Mouse (Mus musculus) embryonic facial prominence, embryonic 13.5 days (tissue): ENCODE data around the gene Tspan2. TPM values are rescaled to one million over a fixed set of nuclear protein-coding genes. Genes with fewer than 3 reads are reported as not detected.

Experiments
- ATAC-seq: fragments of 200-750 bp; cut with Nextera tagmentation; 2 replicates; pipeline ENCODE4 v1.8.0; 2017; ENCODE audit warnings: low read depth; ENCODE audit not compliant: insufficient number of reproducible peaks, insufficient read depth, low FRiP score, low TSS enrichment
- H3K27ac ChIP-seq: fragments of 300-500 bp; sonication (generic); 2 replicates; pipeline ENCODE4 v1.5.1; 2015; ENCODE audit warnings: moderate library complexity, mild to moderate bottlenecking, inconsistent platforms
- H3K27me3 ChIP-seq: fragments of 300-500 bp; sonication (generic); 2 replicates; pipeline ENCODE4 v1.6.1; 2015; ENCODE audit warnings: mild to moderate bottlenecking, inconsistent platforms
- H3K36me3 ChIP-seq: fragments of 300-500 bp; sonication (generic); 2 replicates; pipeline ENCODE4 v1.6.1; 2015; ENCODE audit warnings: mild to moderate bottlenecking, inconsistent platforms
- H3K4me1 ChIP-seq: fragments of 300-500 bp; sonication (generic); 2 replicates; pipeline ENCODE4 v1.6.1; 2015; ENCODE audit warnings: inconsistent platforms
- H3K4me2 ChIP-seq: fragments of 300-500 bp; sonication (generic); 2 replicates; pipeline ENCODE4 v1.6.1; 2015; ENCODE audit warnings: moderate library complexity, mild to moderate bottlenecking, inconsistent platforms
- H3K4me3 ChIP-seq: fragments of 300-500 bp; sonication (generic); 2 replicates; pipeline ENCODE4 v1.5.1; 2015; ENCODE audit warnings: mild to moderate bottlenecking, inconsistent platforms
- H3K9ac ChIP-seq: fragments of 300-500 bp; sonication (generic); 2 replicates; pipeline ENCODE4 v1.6.1; 2015; ENCODE audit warnings: mild to moderate bottlenecking, inconsistent platforms
- H3K9me3 ChIP-seq: fragments of 300-500 bp; sonication (generic); 2 replicates; pipeline ENCODE4 v1.6.1; 2016; ENCODE audit warnings: inconsistent platforms
- WGBS: fragments of 180-500 bp; shearing (Covaris S2); methylation state at CpG from one replicate; pipeline ENCODE4 v1.1.7; 2015; ENCODE audit warnings: mixed read lengths; 5-methylcytosine and 5-hydroxymethylcytosine counted together
- polyA plus RNA-seq: library from polyadenylated mRNA; unstranded; fragments of >200 nt; fragmentation: Nextera tagmentation; extraction: Ambion mirVana; gene quantifications from 2 replicates; pipeline ENCODE4 v1.2.1, GENCODE M21; 2015

Gene Tspan2
- polyA plus RNA-seq, 1 experiment from 2014 or later, result 5.3 TPM

DNA sequence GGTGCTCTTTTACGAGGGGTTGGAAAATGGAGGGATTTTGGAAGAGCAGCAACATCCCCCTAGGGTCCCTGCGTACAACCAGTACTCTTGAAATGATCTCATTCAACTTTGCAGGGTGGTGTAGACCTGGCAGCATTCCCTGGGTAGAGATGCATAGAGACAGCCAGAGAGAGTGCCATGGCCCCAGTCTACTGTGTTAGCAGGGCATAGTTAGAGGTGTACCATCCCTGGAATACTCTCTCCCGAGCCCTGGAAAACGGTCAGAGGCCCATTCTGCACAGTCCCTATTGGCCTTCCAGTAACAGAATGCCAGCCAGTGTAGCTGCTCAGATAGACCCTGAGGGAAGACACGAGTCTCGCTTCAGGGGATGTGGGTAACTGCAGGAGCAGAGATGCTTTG lies 1.3 kb downstream of the Tspan2 start:
- 60% methylated on average over 6 of the region's 6 CpGs for WGBS
- Histone ChIP-seq H3K36me3 (no peaks in the 10 kb centered on the region), H3K9ac (peak overlapping the region; percentile 79), H3K27ac (no peak overlapping the region), H3K4me3 (peak overlapping the region; percentile 71), H3K4me1 (peaks cover 29% of the 10 kb centered on the region), H3K4me2 (peak overlapping the region; percentile 87), H3K27me3 (no peaks in the 10 kb centered on the region), H3K9me3 (no peaks in the 10 kb centered on the region)
- no peak for ATAC-seq

DNA sequence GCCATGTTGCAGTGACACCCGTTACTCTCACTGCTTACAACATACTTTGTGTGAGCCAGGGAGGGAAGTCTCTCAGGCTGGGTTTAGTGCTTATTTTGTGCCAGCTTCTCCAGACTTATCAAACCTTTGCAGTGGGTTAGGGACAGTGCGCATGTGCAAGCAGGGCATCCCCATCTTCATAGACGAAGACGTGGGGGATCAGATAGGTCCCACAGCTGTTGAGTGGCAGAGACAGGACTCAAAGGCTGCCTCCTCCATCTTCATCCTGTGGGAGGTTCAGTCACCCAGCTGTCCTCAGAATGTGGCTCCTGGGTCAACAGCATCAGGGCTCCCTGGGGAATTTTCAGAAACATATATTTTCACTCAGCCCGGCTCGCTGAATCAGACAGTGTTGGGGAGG lies 2.1 kb downstream of the Tspan2 start:
- peaks cover 29% of the 10 kb centered on the region for H3K4me1 ChIP-seq
- no peak for ATAC-seq
- no peak overlapping the region for H3K4me3 ChIP-seq
- H3K36me3 ChIP-seq, result no peaks in the 10 kb centered on the region
- no peak overlapping the region for H3K27ac ChIP-seq
- no peak overlapping the region for H3K4me2 ChIP-seq
- 69% methylated on average over 6 of the region's 6 CpGs for WGBS
- H3K9ac ChIP-seq, result no peak overlapping the region
- no peaks in the 10 kb centered on the region for H3K9me3 ChIP-seq
- no peaks in the 10 kb centered on the region for H3K27me3 ChIP-seq

DNA sequence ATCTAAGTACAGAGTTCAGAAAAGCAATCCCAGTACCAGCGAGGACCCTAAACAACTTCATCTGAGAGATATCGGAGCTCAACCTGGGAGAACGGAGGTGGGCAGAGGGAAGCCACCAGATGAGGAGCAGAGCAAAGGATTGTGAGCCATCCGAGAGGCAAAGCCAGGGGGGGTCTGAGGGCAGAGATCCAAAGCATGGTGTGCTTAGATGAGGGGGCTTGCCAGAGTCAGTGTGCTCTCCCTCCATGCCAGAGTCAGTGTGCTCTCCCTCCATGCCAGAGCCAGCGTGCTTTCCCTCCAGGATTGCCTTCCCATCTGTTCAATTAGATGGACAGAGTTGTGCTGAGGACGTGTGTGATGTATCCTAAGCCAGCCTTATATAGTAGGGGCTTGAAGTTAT lies 2.8 kb downstream of the Tspan2 start:
- no peak for ATAC-seq
- Histone ChIP-seq H3K9me3 (no peaks in the 10 kb centered on the region), H3K4me1 (peaks cover 29% of the 10 kb centered on the region), H3K27me3 (no peaks in the 10 kb centered on the region), H3K27ac (no peak overlapping the region), H3K4me2 (no peak overlapping the region), H3K9ac (no peak overlapping the region), H3K36me3 (no peaks in the 10 kb centered on the region), H3K4me3 (no peak overlapping the region)
- 81% methylated on average over 6 of the region's 6 CpGs for WGBS

DNA sequence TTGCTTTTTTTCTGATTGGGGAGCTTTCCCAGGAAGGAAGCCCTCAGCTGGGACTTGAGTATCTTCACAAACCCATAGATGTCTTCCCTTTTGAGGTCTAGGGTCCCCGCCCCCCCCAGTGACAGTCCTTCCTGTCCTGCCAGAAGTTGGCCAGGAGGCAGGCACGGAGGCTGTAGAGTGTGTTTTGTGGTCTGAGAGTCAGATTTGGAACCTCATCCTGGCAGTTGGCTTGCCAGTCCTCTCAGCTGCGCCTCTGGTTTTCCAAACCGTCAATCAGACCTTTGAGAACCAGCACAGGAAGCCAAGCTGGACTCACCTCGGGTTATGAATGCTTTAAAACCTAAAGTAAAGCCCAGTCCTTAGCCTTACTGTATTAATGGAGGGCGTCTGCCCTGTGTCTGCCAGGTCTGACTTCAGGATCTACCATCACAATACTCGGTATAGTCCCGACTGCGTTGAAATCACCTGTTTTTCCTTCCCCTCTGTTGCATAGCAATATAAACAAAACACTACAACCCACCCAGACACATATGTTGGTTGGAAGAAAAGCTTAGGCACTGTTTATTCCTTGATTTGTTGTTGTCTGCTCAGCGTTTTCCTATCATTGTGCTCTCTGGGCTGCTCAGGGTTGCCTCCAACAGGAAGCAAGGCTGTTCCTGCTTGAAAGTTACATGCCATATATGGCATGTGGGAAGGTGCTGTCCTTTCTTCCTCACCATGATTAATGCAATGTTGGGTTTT lies 4.0 kb downstream of the Tspan2 start:
- H3K4me3 ChIP-seq, result no peak overlapping the region
- no peak for ATAC-seq

DNA sequence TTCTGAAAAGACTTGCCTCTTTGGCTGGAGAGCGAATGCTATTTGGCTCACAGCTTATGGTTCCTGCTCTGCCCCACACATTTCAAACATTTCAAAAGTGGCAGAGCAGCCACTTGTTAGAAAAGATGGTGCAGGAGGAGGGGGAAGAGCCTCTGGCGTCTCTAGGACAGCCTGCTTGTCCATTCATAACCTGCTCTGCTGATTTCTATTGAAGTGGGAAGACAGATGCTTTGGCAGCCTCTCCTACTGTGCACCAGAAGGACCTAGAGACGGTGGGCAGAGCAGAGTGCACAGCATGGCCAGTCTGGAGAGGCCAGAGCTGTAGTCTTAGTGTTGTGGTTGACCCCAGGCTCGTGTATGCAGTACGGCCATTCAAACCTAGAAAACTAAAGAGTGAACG lies 4.6 kb downstream of the Tspan2 start:
- Histone ChIP-seq H3K9me3 (no peaks in the 10 kb centered on the region), H3K27ac (no peak overlapping the region), H3K27me3 (no peaks in the 10 kb centered on the region), H3K36me3 (no peaks in the 10 kb centered on the region), H3K9ac (no peak overlapping the region), H3K4me1 (peaks cover 37% of the 10 kb centered on the region), H3K4me3 (no peak overlapping the region), H3K4me2 (no peak overlapping the region)
- no peak for ATAC-seq
- 80% methylated on average over 6 of the region's 6 CpGs for WGBS

More for the DNA sequence above, 4.0 kb downstream of the Tspan2 start:
- Histone ChIP-seq H3K36me3 (no peaks in the 10 kb centered on the region), H3K27me3 (no peaks in the 10 kb centered on the region), H3K27ac (no peak overlapping the region), H3K9ac (no peak overlapping the region), H3K4me2 (no peak overlapping the region), H3K4me1 (peaks cover 31% of the 10 kb centered on the region), H3K9me3 (no peaks in the 10 kb centered on the region)
- 73% methylated on average over 10 of the region's 10 CpGs for WGBS

DNA sequence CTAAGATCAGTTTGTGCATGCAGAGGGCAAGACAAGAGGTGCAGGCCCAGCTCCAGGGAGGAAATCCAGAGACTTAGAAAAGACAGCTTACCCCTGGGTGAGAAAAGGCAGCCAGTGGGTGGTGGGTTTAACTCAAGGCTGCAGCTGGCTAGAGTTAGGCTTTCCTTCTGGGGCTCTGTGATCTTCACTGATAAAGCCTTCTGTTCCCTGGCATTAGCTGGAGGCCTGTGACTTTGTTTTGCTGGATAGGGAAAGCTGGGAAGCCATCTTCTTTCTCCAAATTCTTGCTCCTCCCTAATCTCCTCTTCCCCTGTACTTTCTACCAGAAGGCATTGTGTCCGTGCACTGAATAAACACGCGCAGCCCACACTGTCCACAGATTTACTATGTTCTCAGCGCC lies 8.4 kb downstream of the Tspan2 start:
- Histone ChIP-seq H3K9me3 (no peaks in the 10 kb centered on the region), H3K27ac (no peak overlapping the region), H3K27me3 (no peaks in the 10 kb centered on the region), H3K36me3 (no peaks in the 10 kb centered on the region), H3K9ac (no peak overlapping the region), H3K4me1 (peaks cover 38% of the 10 kb centered on the region), H3K4me2 (no peak overlapping the region), H3K4me3 (no peak overlapping the region)
- whole genome bisulfite sequencing, result 59% methylated on average over 4 of the region's 4 CpGs
- ATAC-seq, result no peak

DNA sequence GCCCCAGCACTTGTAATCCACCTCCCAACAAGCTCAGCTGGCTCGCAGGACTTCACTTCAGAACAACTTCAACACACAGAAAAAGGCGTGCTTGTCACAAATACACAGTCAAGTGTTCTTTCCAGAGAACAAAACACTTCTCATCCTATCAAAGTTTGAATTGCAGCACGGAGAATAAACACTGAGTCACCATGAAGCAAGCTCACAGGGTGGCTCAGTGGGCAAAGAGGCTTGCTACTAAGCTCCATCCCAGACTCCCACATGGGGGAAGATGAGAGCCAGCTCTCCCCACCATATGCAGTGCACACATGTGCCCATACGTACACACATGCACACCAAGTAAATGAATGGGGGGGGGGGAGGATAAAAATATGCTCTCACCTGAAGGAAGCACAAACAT lies 8.9 kb downstream of the Tspan2 start:
- no peaks in the 10 kb centered on the region for H3K9me3 ChIP-seq
- no peak overlapping the region for H3K9ac ChIP-seq
- no peak overlapping the region for H3K4me3 ChIP-seq
- no peaks in the 10 kb centered on the region for H3K27me3 ChIP-seq
- no peak overlapping the region for H3K4me2 ChIP-seq
- no peak for ATAC-seq
- H3K27ac ChIP-seq, result no peak overlapping the region; the same call in 1 of the 2 replicates
- 55% methylated on average over 4 of the region's 4 CpGs for whole genome bisulfite sequencing
- H3K36me3 ChIP-seq, result no peaks in the 10 kb centered on the region
- peaks cover 36% of the 10 kb centered on the region for H3K4me1 ChIP-seq

DNA sequence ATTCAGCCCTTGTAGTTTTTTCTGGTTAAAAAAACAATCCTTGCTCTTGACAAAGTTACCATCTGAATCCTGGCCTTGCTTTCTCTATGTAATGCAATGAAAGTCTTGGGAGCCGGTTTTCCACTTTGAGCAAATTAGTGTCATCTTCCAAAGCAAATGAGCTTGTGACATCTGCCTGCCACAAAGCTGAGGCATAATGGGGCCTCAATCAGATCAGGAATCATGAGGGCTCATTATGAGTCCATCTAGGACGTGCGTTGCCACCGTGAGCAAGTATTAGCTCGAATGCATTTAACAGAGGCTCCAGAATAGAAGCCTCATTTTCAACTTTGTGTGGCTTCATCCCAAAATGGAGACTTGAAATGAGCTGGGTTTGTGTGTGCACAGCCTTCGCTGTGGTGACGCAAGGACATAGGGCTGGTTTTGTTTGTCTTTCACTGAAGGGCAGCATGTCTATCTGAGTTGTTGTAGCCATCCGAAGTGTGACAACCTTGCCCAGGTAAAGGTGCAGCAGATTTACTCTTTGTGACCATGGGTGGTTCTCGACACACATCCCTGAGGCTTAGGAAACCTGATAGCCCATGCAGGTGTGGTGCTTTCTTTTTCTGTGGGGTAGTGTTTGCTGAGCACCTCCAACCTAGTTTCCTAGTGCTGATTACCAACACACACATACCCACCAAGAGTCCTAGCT lies 9.6 kb downstream of the Tspan2 start:
- Histone ChIP-seq H3K9me3 (no peaks in the 10 kb centered on the region), H3K36me3 (no peaks in the 10 kb centered on the region), H3K4me3 (no peak overlapping the region), H3K27ac (no peak overlapping the region), H3K27me3 (no peaks in the 10 kb centered on the region), H3K9ac (no peak overlapping the region), H3K4me1 (peaks cover 40% of the 10 kb centered on the region), H3K4me2 (no peak overlapping the region)
- 65% methylated on average over 9 of the region's 9 CpGs for WGBS
- ATAC-seq, result peak; percentile 34; the same call in 1 of the 2 replicates

DNA sequence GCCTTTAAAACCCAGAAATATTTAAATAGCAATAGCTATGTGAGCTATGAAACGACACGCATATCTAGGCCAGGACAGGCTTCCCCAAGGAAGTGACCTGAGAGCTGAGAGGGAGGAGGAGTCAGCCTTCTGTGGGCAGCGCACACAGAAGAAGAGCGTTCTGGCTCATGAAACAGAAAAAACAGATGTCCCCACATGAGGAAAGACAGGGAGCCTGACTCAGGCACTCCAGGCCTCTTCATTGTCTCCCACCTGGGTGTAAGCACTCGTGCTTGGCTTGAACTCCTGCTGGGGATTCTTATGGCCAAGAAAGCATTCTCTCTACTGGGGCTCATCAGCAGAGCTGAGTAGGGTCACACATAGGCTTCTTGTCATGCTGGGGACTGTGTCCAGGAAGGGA lies 10.3 kb downstream of the Tspan2 start:
- H3K4me2 ChIP-seq, result no peak overlapping the region
- ATAC-seq, result no peak
- no peak overlapping the region for H3K27ac ChIP-seq
- H3K4me1 ChIP-seq, result peaks cover 42% of the 10 kb centered on the region
- H3K27me3 ChIP-seq, result no peaks in the 10 kb centered on the region
- WGBS, result 46% methylated on average over 5 of the region's 5 CpGs
- no peak overlapping the region for H3K4me3 ChIP-seq
- no peaks in the 10 kb centered on the region for H3K9me3 ChIP-seq
- no peak overlapping the region for H3K9ac ChIP-seq
- no peaks in the 10 kb centered on the region for H3K36me3 ChIP-seq

DNA sequence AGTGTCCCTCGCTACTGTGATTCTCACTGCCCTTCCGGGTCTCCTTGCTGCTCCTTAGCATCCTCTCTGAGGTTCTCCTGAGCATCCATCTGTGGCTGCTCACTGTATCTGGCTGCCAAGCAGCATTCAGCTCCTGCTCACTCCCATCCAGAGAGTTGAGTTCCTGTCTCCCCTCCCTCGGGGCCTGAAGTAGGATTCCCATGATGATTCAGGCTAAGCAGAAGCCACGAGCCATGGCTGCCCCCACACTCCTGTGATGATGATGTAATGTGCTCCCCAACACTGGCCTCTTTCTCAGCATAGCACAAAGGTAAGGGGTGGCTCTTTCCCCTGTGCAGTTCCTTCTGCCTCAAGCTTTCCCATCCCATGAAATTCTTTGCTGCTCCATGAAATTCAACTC lies 11.8 kb downstream of the Tspan2 start:
- Histone ChIP-seq H3K27me3 (no peaks in the 10 kb centered on the region), H3K27ac (no peak overlapping the region), H3K4me2 (no peak overlapping the region), H3K4me3 (no peak overlapping the region), H3K9me3 (no peaks in the 10 kb centered on the region), H3K4me1 (peaks cover 42% of the 10 kb centered on the region), H3K9ac (no peak overlapping the region), H3K36me3 (peaks cover 8% of the 10 kb centered on the region)
- ATAC-seq, result no peak
- whole genome bisulfite sequencing, result 79% methylated on average over 4 of the region's 4 CpGs

DNA sequence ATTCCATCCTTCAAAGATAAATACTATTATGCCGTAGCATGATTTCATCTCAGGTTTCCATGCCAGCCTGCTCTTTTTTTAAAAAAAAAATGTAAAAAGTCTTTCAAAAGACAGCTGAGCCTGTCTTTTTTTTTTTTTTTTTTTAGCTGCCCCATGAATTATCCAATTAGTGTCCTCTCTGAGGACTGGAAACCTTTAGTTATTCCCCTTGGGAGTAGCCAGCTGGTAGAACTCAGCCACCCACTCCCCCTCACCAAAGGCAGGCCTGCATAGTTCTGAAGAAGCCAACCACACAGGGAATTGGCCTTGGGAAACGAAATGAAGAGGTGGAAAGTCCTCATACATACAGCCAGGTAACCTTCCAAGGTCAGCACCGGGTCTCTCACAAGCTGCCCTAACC lies 13.7 kb downstream of the Tspan2 start:
- Histone ChIP-seq H3K4me2 (no peak overlapping the region), H3K9me3 (no peaks in the 10 kb centered on the region), H3K27ac (no peak overlapping the region; the same call in 1 of the 2 replicates), H3K27me3 (no peaks in the 10 kb centered on the region), H3K36me3 (peaks cover 15% of the 10 kb centered on the region), H3K4me3 (no peak overlapping the region), H3K4me1 (peaks cover 42% of the 10 kb centered on the region), H3K9ac (no peak overlapping the region)
- WGBS, result 59% methylated on average over 3 of the region's 3 CpGs
- no peak for ATAC-seq

DNA sequence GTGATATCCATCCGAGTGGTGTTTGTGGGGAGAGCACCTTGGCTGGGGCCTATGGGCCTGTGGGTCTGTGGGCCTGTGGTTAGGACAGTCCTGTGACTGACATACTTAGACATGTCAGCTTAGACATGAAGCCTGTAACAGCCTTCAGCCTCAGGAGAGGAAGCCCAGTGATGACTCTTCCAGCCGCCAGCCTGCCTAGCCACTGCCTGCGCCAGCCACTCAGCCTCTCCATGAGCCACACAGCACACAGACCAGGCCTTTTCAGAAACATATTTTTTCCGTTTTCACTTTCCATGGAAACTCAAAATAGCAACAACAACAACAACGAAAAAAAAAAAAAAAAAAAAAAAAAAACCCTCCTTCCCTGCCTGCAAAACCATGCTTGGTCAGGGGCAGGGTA lies 14.4 kb downstream of the Tspan2 start:
- Histone ChIP-seq H3K4me1 (peaks cover 36% of the 10 kb centered on the region), H3K27me3 (no peaks in the 10 kb centered on the region), H3K4me3 (no peak overlapping the region), H3K36me3 (peaks cover 15% of the 10 kb centered on the region), H3K4me2 (no peak overlapping the region), H3K9ac (no peak overlapping the region), H3K27ac (no peak overlapping the region), H3K9me3 (no peaks in the 10 kb centered on the region)
- 66% methylated on average over 5 of the region's 5 CpGs for WGBS
- no peak for ATAC-seq
